Comparison of ENCODE assay signal across 15 mouse cellular contexts in genomic region chr4:59760016-59760415, GRCm38 (mm10). TPM values are rescaled to one million over a fixed set of nuclear protein-coding genes. Genes with fewer than 3 reads are reported as not detected.
DNase-seq lines count a peak whose midpoint lies in the region; ATAC-seq and TF ChIP-seq lines count a peak whose summit lies in the region.
"Had no signal": no experiment of that assay in that cellular context is flagged by ENCODE, and none has a peak within 500 bp of the region (broad histone marks: within the 10 kb centered on the region; RNA-seq: fewer than 3 reads in every experiment).

No protein-coding gene starts in this region.

- no peak overlapping the region for H3K9ac ChIP-seq in heart, postnatal 0 days (replicated peaks; ENCODE audit: low read depth, low read length)
- no peak overlapping the region for H3K9ac ChIP-seq in liver, embryonic 14.5 days (replicated peaks)
- no peak overlapping the region for H3K9ac ChIP-seq in liver, embryonic 11.5 days (ENCODE audit: low read depth, low read length)
- no peak overlapping the region for H3K9ac ChIP-seq in ES-Bruce4 (ENCODE audit: low read depth, poor library complexity, severe bottlenecking)
- no peak overlapping the region for H3K9ac ChIP-seq in neural tube, embryonic 15.5 days (replicated peaks)
- H3K9ac ChIP-seq: embryonic facial prominence, embryonic 15.5 days; hindbrain, embryonic 15.5 days; liver, embryonic 13.5 days; midbrain, embryonic 15.5 days had no signal

- TF ChIP-seq EP300 in heart, postnatal 0 days (IDR thresholded peaks at IDR 0.05; ENCODE audit: low read depth), result no peak
- no peak for TF ChIP-seq EP300 in liver, embryonic 14.5 days (IDR thresholded peaks at IDR 0.05; ENCODE audit: low read depth)
- no peak for TF ChIP-seq EP300 in ES-Bruce4 (IDR thresholded peaks at IDR 0.05; ENCODE audit: insufficient read depth, low read depth, low read length)

- TF ChIP-seq POLR2A in ES-Bruce4 (IDR thresholded peaks at IDR 0.05; ENCODE audit: insufficient read depth, low read length), result no peak
- no peak for TF ChIP-seq POLR2A in bone marrow macrophage, adult 2 months (IDR thresholded peaks at IDR 0.05; ENCODE audit: borderline replicate concordance, low read depth, low read length)

- peaks cover 28% of the 10 kb centered on the region for H3K4me1 ChIP-seq in heart, postnatal 0 days (ENCODE audit: control insufficient read depth, insufficient read depth)
- peaks cover 0 to 2% of the 10 kb centered on the region in 2 experiments; a peak in 2 of 4 replicates for H3K4me1 ChIP-seq in liver, embryonic 14.5 days (replicated peaks; ENCODE audit: control insufficient read depth in 2 of 2, insufficient read depth in 2 of 2, low read length in 1 of 2)
- H3K4me1 ChIP-seq in liver, embryonic 11.5 days (replicated peaks; ENCODE audit: control insufficient read depth, insufficient read depth, low read length), result no peaks in the 10 kb centered on the region
- H3K4me1 ChIP-seq in ES-Bruce4 (ENCODE audit: control insufficient read depth, insufficient read depth, low read length), result no peaks in the 10 kb centered on the region
- peaks cover 4% of the 10 kb centered on the region for H3K4me1 ChIP-seq in bone marrow macrophage, adult 2 months (ENCODE audit: control insufficient read depth, insufficient read depth, low read length)
- H3K4me1 ChIP-seq in neural tube, embryonic 15.5 days, result peaks cover 21% of the 10 kb centered on the region
- peaks cover 4% of the 10 kb centered on the region for H3K4me1 ChIP-seq in forebrain, embryonic 10.5 days
- H3K4me1 ChIP-seq: liver, embryonic 13.5 days had no signal

- H3K27ac ChIP-seq in heart, postnatal 0 days (ENCODE audit: low read depth), result no peak overlapping the region
- H3K27ac ChIP-seq in liver, embryonic 14.5 days, result no peak overlapping the region
- H3K27ac ChIP-seq in liver, embryonic 11.5 days (ENCODE audit: low read depth, low read length), result no peak overlapping the region
- H3K27ac ChIP-seq in ES-Bruce4 (ENCODE audit: insufficient read depth, low read length), result no peak overlapping the region
- no peak overlapping the region for H3K27ac ChIP-seq in bone marrow macrophage, adult 2 months (ENCODE audit: insufficient read depth, low read depth, low read length)
- H3K27ac ChIP-seq in neural tube, embryonic 15.5 days (replicated peaks), result no peak overlapping the region
- no peak overlapping the region for H3K27ac ChIP-seq in forebrain, embryonic 10.5 days
- H3K27ac ChIP-seq: hindbrain, embryonic 15.5 days; liver, embryonic 13.5 days; midbrain, embryonic 15.5 days had no signal

- H3K36me3 ChIP-seq in heart, postnatal 0 days (replicated peaks; ENCODE audit: control insufficient read depth, insufficient read depth, low read length), result no peaks in the 10 kb centered on the region
- H3K36me3 ChIP-seq in liver, embryonic 14.5 days (replicated peaks; ENCODE audit: control insufficient read depth, insufficient read depth, low read depth), result no peaks in the 10 kb centered on the region
- H3K36me3 ChIP-seq in liver, embryonic 11.5 days (ENCODE audit: control insufficient read depth, insufficient read depth, low read length), result no peaks in the 10 kb centered on the region
- no peaks in the 10 kb centered on the region for H3K36me3 ChIP-seq in ES-Bruce4 (ENCODE audit: control insufficient read depth, insufficient read depth, low read length, poor library complexity, severe bottlenecking)
- no peaks in the 10 kb centered on the region for H3K36me3 ChIP-seq in neural tube, embryonic 15.5 days
- H3K36me3 ChIP-seq in forebrain, embryonic 10.5 days (replicated peaks), result peaks cover 3% of the 10 kb centered on the region; the same call in 1 of the 2 replicates
- H3K36me3 ChIP-seq: embryonic facial prominence, embryonic 15.5 days; hindbrain, embryonic 15.5 days; liver, embryonic 13.5 days; midbrain, embryonic 15.5 days had no signal

- ATAC-seq in heart, postnatal 0 days (ENCODE audit: insufficient read depth, low read depth), result 0 out of 2 replicates have a peak, but pooled peaks have one; percentile 3
- no peak for ATAC-seq in liver, embryonic 14.5 days (ENCODE audit: insufficient read depth)
- no peak for ATAC-seq in liver, embryonic 11.5 days (replicated peaks; ENCODE audit: low FRiP score)
- ATAC-seq in neural tube, embryonic 15.5 days (ENCODE audit: low FRiP score), result no peak
- ATAC-seq: forebrain, embryonic 14.5 days; midbrain, embryonic 15.5 days had no signal

- no peak; the same call in 1 of the 2 replicates for TF ChIP-seq CTCF in heart, postnatal 0 days (IDR thresholded peaks at IDR 0.05; ENCODE audit: low read depth)
- TF ChIP-seq CTCF in liver, embryonic 14.5 days (IDR thresholded peaks at IDR 0.05; ENCODE audit: low read depth), result peak; percentile 44
- peak; percentile 61 for TF ChIP-seq CTCF in ES-Bruce4 (IDR thresholded peaks at IDR 0.05; ENCODE audit: low read depth, low read length)
- TF ChIP-seq CTCF in bone marrow macrophage, adult 2 months (IDR thresholded peaks at IDR 0.05; ENCODE audit: low read depth, low read length), result peak; percentile 15; the same call in 1 of the 2 replicates

- whole genome bisulfite sequencing in heart, postnatal 0 days, result 77% methylated on average over 4 of the region's 4 CpGs
- WGBS in liver, embryonic 14.5 days (ENCODE audit: insufficient replicate concordance), result 60% methylated on average over 4 of the region's 4 CpGs
- 63% methylated on average over 4 of the region's 4 CpGs for WGBS in liver, embryonic 11.5 days
- 78% methylated on average over 4 of the region's 4 CpGs for WGBS in neural tube, embryonic 15.5 days
- 75% methylated on average over 4 of the region's 4 CpGs for WGBS in forebrain, embryonic 10.5 days

- DNase-seq in heart, postnatal 0 days (ENCODE audit: low spot score), result no peak
- DNase-seq in heart, adult 9 months (ENCODE audit: low spot score in 2 of 2), result no peak
- DNase-seq in liver, embryonic 14.5 days (ENCODE audit: low read depth in 3 of 3, low spot score in 3 of 3), result no peak
- DNase-seq in liver, embryonic 11.5 days (ENCODE audit: low spot score), result no peak
- DNase-seq in forebrain, embryonic 10.5 days (ENCODE audit: extremely low spot score, low spot score), result no peak
- DNase-seq: cerebellum, adult 2 months; liver, embryonic 13.5 days; right cerebral cortex, postnatal 14 days had no signal

- H3K4me3 ChIP-seq in heart, postnatal 0 days (ENCODE audit: low read depth, low read length), result no peak overlapping the region
- H3K4me3 ChIP-seq in liver, embryonic 14.5 days (ENCODE audit: insufficient read depth in 1 of 2, low read depth in 2 of 2, low read length in 2 of 2), result no peak overlapping the region
- H3K4me3 ChIP-seq in liver, embryonic 11.5 days (ENCODE audit: low read depth, low read length), result no peak overlapping the region
- no peak overlapping the region for H3K4me3 ChIP-seq in ES-Bruce4 (ENCODE audit: low read depth, low read length)
- H3K4me3 ChIP-seq in bone marrow macrophage, adult 2 months (ENCODE audit: insufficient read depth, low read length), result no peak overlapping the region
- no peak overlapping the region for H3K4me3 ChIP-seq in neural tube, embryonic 15.5 days (replicated peaks)
- H3K4me3 ChIP-seq in forebrain, embryonic 10.5 days, result no peak overlapping the region
- H3K4me3 ChIP-seq: embryonic facial prominence, embryonic 15.5 days; hindbrain, embryonic 15.5 days; liver, embryonic 13.5 days; midbrain, embryonic 15.5 days had no signal

- no peaks in the 10 kb centered on the region for H3K27me3 ChIP-seq in heart, postnatal 0 days (ENCODE audit: control insufficient read depth, insufficient read depth, low read length)
- no peaks in the 10 kb centered on the region for H3K27me3 ChIP-seq in liver, embryonic 14.5 days (ENCODE audit: control insufficient read depth, insufficient read depth, low read length)
- no peaks in the 10 kb centered on the region for H3K27me3 ChIP-seq in liver, embryonic 11.5 days (replicated peaks; ENCODE audit: control insufficient read depth, insufficient read depth, low read length)
- H3K27me3 ChIP-seq in ES-Bruce4 (ENCODE audit: control insufficient read depth, insufficient read depth, low read length, poor library complexity, severe bottlenecking), result no peaks in the 10 kb centered on the region
- no peaks in the 10 kb centered on the region for H3K27me3 ChIP-seq in neural tube, embryonic 15.5 days (replicated peaks)
- no peaks in the 10 kb centered on the region for H3K27me3 ChIP-seq in forebrain, embryonic 10.5 days (ENCODE audit: poor library complexity, severe bottlenecking)
- H3K27me3 ChIP-seq: embryonic facial prominence, embryonic 15.5 days; hindbrain, embryonic 15.5 days; liver, embryonic 13.5 days; midbrain, embryonic 15.5 days had no signal

- H3K9me3 ChIP-seq in heart, postnatal 0 days (replicated peaks; ENCODE audit: control insufficient read depth, low read length), result no peaks in the 10 kb centered on the region
- no peaks in the 10 kb centered on the region for H3K9me3 ChIP-seq in liver, embryonic 14.5 days (ENCODE audit: control insufficient read depth, low read length)
- no peaks in the 10 kb centered on the region for H3K9me3 ChIP-seq in liver, embryonic 11.5 days (ENCODE audit: control insufficient read depth, low read length)
- H3K9me3 ChIP-seq in ES-Bruce4 (replicated peaks; ENCODE audit: control insufficient read depth, insufficient read depth, low read length, poor library complexity, severe bottlenecking), result no peaks in the 10 kb centered on the region
- no peaks in the 10 kb centered on the region for H3K9me3 ChIP-seq in neural tube, embryonic 15.5 days (replicated peaks)
- H3K9me3 ChIP-seq in forebrain, embryonic 10.5 days, result no peaks in the 10 kb centered on the region
- H3K9me3 ChIP-seq: embryonic facial prominence, embryonic 15.5 days; hindbrain, embryonic 15.5 days; liver, embryonic 13.5 days; midbrain, embryonic 15.5 days had no signal

- no peak overlapping the region for H3K4me2 ChIP-seq in heart, postnatal 0 days (ENCODE audit: low read depth, low read length)
- no peak overlapping the region for H3K4me2 ChIP-seq in liver, embryonic 14.5 days (ENCODE audit: low read depth)
- no peak overlapping the region for H3K4me2 ChIP-seq in liver, embryonic 11.5 days
- no peak overlapping the region for H3K4me2 ChIP-seq in neural tube, embryonic 15.5 days
- H3K4me2 ChIP-seq: embryonic facial prominence, embryonic 15.5 days; hindbrain, embryonic 15.5 days; liver, embryonic 13.5 days; midbrain, embryonic 15.5 days had no signal

RNA-seq across cellular contexts. Expression of gene Inip, which starts 41.4 kb away (rescaled TPM):
- total RNA-seq in heart, postnatal 0 days (2014; rRNA removed; ENCODE audit: low replicate concordance), result 10.3 and 17.3 TPM in 2 replicates
- polyA plus RNA-seq in heart, postnatal 0 days (2015; fragmentation: Nextera tagmentation; extraction: Ambion mirVana), result 23.6 and 25.2 TPM in 2 replicates
- polyA plus RNA-seq in liver, embryonic 14.5 days (2012; rRNA removed), result 4.9 and 8.1 TPM in 2 replicates
- polyA plus RNA-seq in liver, embryonic 14.5 days (2014; fragmentation: Nextera tagmentation; extraction: Ambion mirVana), result 16.7 and 17.0 TPM in 2 replicates
- 49.9 and 53.8 TPM in 2 replicates for polyA plus RNA-seq in liver, embryonic 11.5 days (2014; fragmentation: Nextera tagmentation; extraction: Ambion mirVana)
- polyA plus RNA-seq in ES-Bruce4 (2011; ENCODE audit: insufficient read depth, insufficient read length, low read depth, missing spikeins), result 42.3 and 42.7 TPM in 2 replicates
- polyA plus RNA-seq in bone marrow macrophage, adult 2 months (2012; ENCODE audit: insufficient read depth, insufficient read length, missing spikeins), result 24.6 and 29.5 TPM in 2 replicates
- 48.9 and 53.3 TPM in 2 replicates for polyA plus RNA-seq in neural tube, embryonic 15.5 days (2015; fragmentation: Nextera tagmentation; extraction: Ambion mirVana)
- polyA plus RNA-seq in forebrain, embryonic 10.5 days (2016; fragmentation: Nextera tagmentation; extraction: Ambion mirVana), result 102 and 111 TPM in 2 replicates

RNA-seq across cellular contexts. Expression of gene Snx30, which starts 45.6 kb away (rescaled TPM):
- 3.7 and 4.5 TPM in 2 replicates for total RNA-seq in heart, postnatal 0 days (2014; rRNA removed; ENCODE audit: low replicate concordance)
- polyA plus RNA-seq in heart, postnatal 0 days (2015; fragmentation: Nextera tagmentation; extraction: Ambion mirVana), result 2.9 and 3.3 TPM in 2 replicates
- polyA plus RNA-seq in liver, embryonic 14.5 days (2012; rRNA removed), result 1.2 and 1.6 TPM in 2 replicates
- 2.2 and 2.5 TPM in 2 replicates for polyA plus RNA-seq in liver, embryonic 14.5 days (2014; fragmentation: Nextera tagmentation; extraction: Ambion mirVana)
- polyA plus RNA-seq in liver, embryonic 11.5 days (2014; fragmentation: Nextera tagmentation; extraction: Ambion mirVana), result 5.7 and 6.5 TPM in 2 replicates
- polyA plus RNA-seq in ES-Bruce4 (2011; ENCODE audit: insufficient read depth, insufficient read length, low read depth, missing spikeins), result 21.8 and 23.1 TPM in 2 replicates
- 29.7 and 33.3 TPM in 2 replicates for polyA plus RNA-seq in bone marrow macrophage, adult 2 months (2012; ENCODE audit: insufficient read depth, insufficient read length, missing spikeins)
- 17.8 and 22.5 TPM in 2 replicates for polyA plus RNA-seq in neural tube, embryonic 15.5 days (2015; fragmentation: Nextera tagmentation; extraction: Ambion mirVana)
- 5.7 and 5.8 TPM in 2 replicates for polyA plus RNA-seq in forebrain, embryonic 10.5 days (2016; fragmentation: Nextera tagmentation; extraction: Ambion mirVana)
